Mouse (Mus musculus): ENCODE data around the gene Nt5c2. TPM values are rescaled to one million over a fixed set of nuclear protein-coding genes. Genes with fewer than 3 reads are reported as not detected.

Gene Nt5c2
- total and polyA plus RNA-seq, 3 experiments: 17.0 to 158 (median 148) TPM

DNA sequence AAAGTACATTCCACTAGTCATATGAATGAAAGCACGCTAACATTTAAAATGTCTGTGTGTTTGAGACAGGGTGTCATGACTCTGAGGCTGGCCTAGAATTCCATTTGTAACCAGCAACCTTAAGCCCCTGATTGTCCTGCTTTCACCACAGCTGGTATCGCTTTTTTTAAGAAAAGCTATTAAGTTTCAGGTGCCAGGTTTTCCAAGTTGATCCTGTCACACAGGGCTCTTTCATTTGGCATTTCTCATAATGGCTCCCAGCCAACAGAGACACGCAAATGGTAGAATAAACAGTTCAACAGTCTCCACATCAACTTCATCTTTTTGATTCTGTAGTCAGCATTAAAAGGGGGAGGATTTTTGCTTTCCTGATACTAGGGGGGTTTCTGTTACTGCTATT is 56.4 kb downstream of the Nt5c2 start:
- peaks cover 50% of the 10 kb centered on the region for H3K36me3 ChIP-seq (replicated peaks)
- H3K4me1 ChIP-seq (ENCODE audit: insufficient read depth, low read depth, low read length): peaks cover 58% of the 10 kb centered on the region
- TF ChIP-seq CTCF (IDR thresholded peaks at IDR 0.05; ENCODE audit: low read depth, low read length): no peak
- no peak for TF ChIP-seq GATA1 (IDR thresholded peaks at IDR 0.05; ENCODE audit: borderline replicate concordance, low read length)
- TF ChIP-seq GATA2 (IDR thresholded peaks at IDR 0.05; ENCODE audit: borderline replicate concordance, low read depth, low read length): no peak
- TF ChIP-seq POLR2AphosphoS5 (IDR thresholded peaks at IDR 0.05; ENCODE audit: insufficient replicate concordance, low read depth, low read length): no peak
- no peak for TF ChIP-seq TAL1 (conservative IDR thresholded peaks at IDR 0.05; ENCODE audit: low read depth, low read length)
- H3K27me3 ChIP-seq (ENCODE audit: insufficient read depth, low read length): no peaks in the 10 kb centered on the region
- no peak for DNase-seq (ENCODE audit: low spot score)
- H3K9me3 ChIP-seq (replicated peaks): no peaks in the 10 kb centered on the region
- ATAC-seq (ENCODE audit: extremely low read depth, insufficient number of reproducible peaks, low FRiP score, poor library complexity, severe bottlenecking): no peak
- H3K4me3 ChIP-seq (ENCODE audit: low read depth, low read length): no peak overlapping the region

DNA sequence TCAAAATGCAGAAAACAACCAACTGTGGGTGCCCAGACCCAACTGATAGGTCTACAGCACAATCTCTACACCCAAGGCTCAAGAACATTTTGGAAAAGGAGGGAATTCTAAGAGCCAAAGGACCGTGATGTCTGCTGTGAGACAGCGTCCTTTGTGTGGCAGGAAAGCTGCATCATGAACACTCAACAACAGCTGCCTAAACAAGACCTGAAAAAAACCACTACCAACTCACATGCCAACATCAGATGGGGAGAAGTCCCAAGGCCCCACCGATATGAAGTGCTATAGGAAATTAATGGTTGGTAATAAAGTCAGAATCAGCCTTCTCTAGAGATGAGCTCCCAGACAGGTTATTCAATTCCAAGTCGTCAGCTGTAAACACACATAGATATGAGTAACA is 57.0 kb downstream of the Nt5c2 start:
- Histone ChIP-seq H3K36me3 (replicated peaks) (peaks cover 56% of the 10 kb centered on the region), H3K27me3 (ENCODE audit: insufficient read depth, low read length) (no peaks in the 10 kb centered on the region), H3K9me3 (replicated peaks) (no peaks in the 10 kb centered on the region), H3K4me1 (ENCODE audit: insufficient read depth, low read depth, low read length) (peaks cover 56% of the 10 kb centered on the region), H3K4me3 (ENCODE audit: low read depth, low read length) (no peak overlapping the region)
- no peak for DNase-seq (ENCODE audit: low spot score)
- TF ChIP-seq GATA2 (IDR thresholded peaks at IDR 0.05; ENCODE audit: borderline replicate concordance, low read depth, low read length): no peak
- TF ChIP-seq TAL1 (conservative IDR thresholded peaks at IDR 0.05; ENCODE audit: low read depth, low read length): no peak
- no peak for TF ChIP-seq POLR2AphosphoS5 (IDR thresholded peaks at IDR 0.05; ENCODE audit: insufficient replicate concordance, low read depth, low read length)
- no peak for TF ChIP-seq GATA1 (IDR thresholded peaks at IDR 0.05; ENCODE audit: borderline replicate concordance, low read length)
- TF ChIP-seq CTCF (IDR thresholded peaks at IDR 0.05; ENCODE audit: low read depth, low read length): no peak
- no peak for ATAC-seq (ENCODE audit: extremely low read depth, insufficient number of reproducible peaks, low FRiP score, poor library complexity, severe bottlenecking)

DNA sequence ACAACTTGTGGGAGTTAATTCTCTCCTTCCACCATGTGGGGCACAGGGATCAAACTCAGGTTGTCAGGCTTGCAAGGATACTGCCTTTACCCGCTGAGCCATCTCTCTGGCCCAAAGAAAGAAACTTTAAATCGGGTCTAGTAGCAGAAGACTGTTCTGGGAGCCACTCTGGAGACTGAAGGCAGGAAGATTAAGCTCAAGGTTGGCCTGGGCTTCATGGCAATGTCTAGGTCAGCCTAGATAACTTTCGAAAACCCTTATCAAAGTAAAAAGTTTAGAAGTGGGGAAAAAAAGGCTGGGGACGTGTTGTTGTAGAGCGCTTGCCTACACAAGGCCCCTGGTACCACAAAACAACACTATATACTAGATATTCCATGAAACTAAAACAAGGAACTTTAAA is 58.0 kb downstream of the Nt5c2 start:
- H3K4me1 ChIP-seq (ENCODE audit: insufficient read depth, low read depth, low read length): peaks cover 49% of the 10 kb centered on the region
- peaks cover 65% of the 10 kb centered on the region for H3K36me3 ChIP-seq (replicated peaks)
- no peaks in the 10 kb centered on the region for H3K9me3 ChIP-seq (replicated peaks)
- no peak for DNase-seq (ENCODE audit: low spot score)
- H3K27me3 ChIP-seq (ENCODE audit: insufficient read depth, low read length): no peaks in the 10 kb centered on the region
- no peak for TF ChIP-seq POLR2AphosphoS5 (IDR thresholded peaks at IDR 0.05; ENCODE audit: insufficient replicate concordance, low read depth, low read length)
- no peak for TF ChIP-seq GATA1 (IDR thresholded peaks at IDR 0.05; ENCODE audit: borderline replicate concordance, low read length)
- no peak for TF ChIP-seq GATA2 (IDR thresholded peaks at IDR 0.05; ENCODE audit: borderline replicate concordance, low read depth, low read length)
- TF ChIP-seq CTCF (IDR thresholded peaks at IDR 0.05; ENCODE audit: low read depth, low read length): no peak
- TF ChIP-seq TAL1 (conservative IDR thresholded peaks at IDR 0.05; ENCODE audit: low read depth, low read length): no peak
- H3K4me3 ChIP-seq (ENCODE audit: low read depth, low read length): no peak overlapping the region
- no peak for ATAC-seq (ENCODE audit: extremely low read depth, insufficient number of reproducible peaks, low FRiP score, poor library complexity, severe bottlenecking)

DNA sequence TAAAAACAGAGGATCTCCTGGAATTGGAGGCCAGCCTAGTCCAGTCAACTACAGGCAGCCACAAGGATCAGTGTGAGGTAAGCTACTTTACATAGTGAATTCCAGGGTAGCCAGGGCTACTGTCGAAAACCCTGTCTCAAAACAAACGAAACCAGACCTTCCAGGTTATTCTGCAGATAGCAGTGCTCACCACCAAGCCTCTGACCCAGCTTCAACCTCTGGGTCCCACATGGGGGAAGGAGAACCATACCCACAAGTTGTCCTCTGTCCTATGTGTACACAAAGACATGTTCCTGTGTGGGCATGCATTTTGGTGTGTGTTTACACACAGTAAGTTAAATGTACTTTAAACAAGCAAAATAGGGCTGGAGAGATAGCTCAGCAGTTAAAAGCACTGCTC is 58.5 kb downstream of the Nt5c2 start:
- Histone ChIP-seq H3K4me1 (ENCODE audit: insufficient read depth, low read depth, low read length) (peaks cover 51% of the 10 kb centered on the region), H3K27me3 (ENCODE audit: insufficient read depth, low read length) (no peaks in the 10 kb centered on the region), H3K4me3 (ENCODE audit: low read depth, low read length) (no peak overlapping the region), H3K36me3 (replicated peaks) (peaks cover 71% of the 10 kb centered on the region), H3K9me3 (replicated peaks) (no peaks in the 10 kb centered on the region)
- TF ChIP-seq CTCF (IDR thresholded peaks at IDR 0.05; ENCODE audit: low read depth, low read length) (no peak), POLR2AphosphoS5 (IDR thresholded peaks at IDR 0.05; ENCODE audit: insufficient replicate concordance, low read depth, low read length) (no peak), TAL1 (conservative IDR thresholded peaks at IDR 0.05; ENCODE audit: low read depth, low read length) (no peak), GATA1 (IDR thresholded peaks at IDR 0.05; ENCODE audit: borderline replicate concordance, low read length) (no peak), GATA2 (IDR thresholded peaks at IDR 0.05; ENCODE audit: borderline replicate concordance, low read depth, low read length) (no peak)
- ATAC-seq (ENCODE audit: extremely low read depth, insufficient number of reproducible peaks, low FRiP score, poor library complexity, severe bottlenecking): no peak
- no peak for DNase-seq (ENCODE audit: low spot score)

DNA sequence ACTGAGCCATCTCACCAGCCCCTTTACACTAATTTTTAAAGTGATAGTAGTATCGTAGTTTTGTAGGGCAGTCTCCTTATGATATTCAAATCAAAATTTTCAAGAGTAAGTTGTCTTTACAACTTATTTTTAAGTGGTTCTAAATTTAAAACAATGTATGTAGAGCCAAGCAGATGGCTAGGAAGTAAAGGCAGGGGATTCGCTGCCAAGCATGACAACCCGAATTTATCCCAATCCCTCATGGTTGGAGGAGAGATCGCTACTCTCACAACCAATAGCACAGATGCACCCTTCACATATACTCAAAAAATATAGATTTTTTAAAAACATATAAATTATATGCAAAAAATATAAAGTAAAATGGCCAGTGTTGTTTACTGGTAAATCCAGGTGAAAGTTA is 59.3 kb downstream of the Nt5c2 start:
- no peak for DNase-seq (ENCODE audit: low spot score)
- Histone ChIP-seq H3K4me3 (ENCODE audit: low read depth, low read length) (no peak overlapping the region), H3K4me1 (ENCODE audit: insufficient read depth, low read depth, low read length) (peaks cover 50% of the 10 kb centered on the region), H3K9me3 (replicated peaks) (no peaks in the 10 kb centered on the region), H3K27me3 (ENCODE audit: insufficient read depth, low read length) (no peaks in the 10 kb centered on the region), H3K36me3 (replicated peaks) (peaks cover 79% of the 10 kb centered on the region)
- no peak for TF ChIP-seq GATA1 (IDR thresholded peaks at IDR 0.05; ENCODE audit: borderline replicate concordance, low read length)
- TF ChIP-seq POLR2AphosphoS5 (IDR thresholded peaks at IDR 0.05; ENCODE audit: insufficient replicate concordance, low read depth, low read length): no peak
- no peak for TF ChIP-seq CTCF (IDR thresholded peaks at IDR 0.05; ENCODE audit: low read depth, low read length)
- no peak for TF ChIP-seq GATA2 (IDR thresholded peaks at IDR 0.05; ENCODE audit: borderline replicate concordance, low read depth, low read length)
- no peak for TF ChIP-seq TAL1 (conservative IDR thresholded peaks at IDR 0.05; ENCODE audit: low read depth, low read length)
- no peak for ATAC-seq (ENCODE audit: extremely low read depth, insufficient number of reproducible peaks, low FRiP score, poor library complexity, severe bottlenecking)

DNA sequence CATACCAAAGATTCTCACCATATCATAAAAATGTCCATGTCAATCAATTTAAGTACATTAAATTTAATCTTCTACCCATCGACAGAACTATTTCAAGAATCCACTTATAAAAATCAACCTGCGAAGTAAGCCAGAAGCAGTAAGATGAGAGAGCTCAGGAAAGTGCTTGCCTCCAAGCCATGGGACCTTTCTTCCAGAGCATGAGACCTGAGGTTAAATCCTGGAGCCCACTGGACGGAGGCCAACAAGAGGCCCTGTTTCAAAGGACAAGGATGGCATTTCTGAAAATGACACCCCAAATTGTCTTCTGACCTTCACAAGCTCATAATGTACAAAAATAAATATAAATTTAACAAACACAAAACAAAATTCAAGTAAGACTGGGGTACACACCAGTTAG is 61.4 kb downstream of the Nt5c2 start:
- Histone ChIP-seq H3K27me3 (ENCODE audit: insufficient read depth, low read length) (no peaks in the 10 kb centered on the region), H3K36me3 (replicated peaks) (peaks cover 89% of the 10 kb centered on the region), H3K9me3 (replicated peaks) (no peaks in the 10 kb centered on the region), H3K4me3 (ENCODE audit: low read depth, low read length) (no peak overlapping the region), H3K4me1 (ENCODE audit: insufficient read depth, low read depth, low read length) (peaks cover 32% of the 10 kb centered on the region)
- DNase-seq (ENCODE audit: low spot score): no peak
- no peak for ATAC-seq (ENCODE audit: extremely low read depth, insufficient number of reproducible peaks, low FRiP score, poor library complexity, severe bottlenecking)
- TF ChIP-seq GATA2 (IDR thresholded peaks at IDR 0.05; ENCODE audit: borderline replicate concordance, low read depth, low read length): no peak
- no peak for TF ChIP-seq TAL1 (conservative IDR thresholded peaks at IDR 0.05; ENCODE audit: low read depth, low read length)
- no peak for TF ChIP-seq POLR2AphosphoS5 (IDR thresholded peaks at IDR 0.05; ENCODE audit: insufficient replicate concordance, low read depth, low read length)
